Mouse (Mus musculus) bone marrow macrophage, adult 2 months (primary cell): Measurements from ENCODE around the gene Pwp2.

Experiments used
- CTCF ChIP-seq: IDR thresholded peaks from 2 replicates; pipeline ENCODE4 v1.5.1; 2012; ENCODE audit warnings: low read depth, mild to moderate bottlenecking, low read length, moderate library complexity
- POLR2A ChIP-seq: IDR thresholded peaks from 2 replicates; pipeline ENCODE4 v1.6.1; 2012; ENCODE audit warnings: mild to moderate bottlenecking, low read depth, low read length, borderline replicate concordance

DNA sequence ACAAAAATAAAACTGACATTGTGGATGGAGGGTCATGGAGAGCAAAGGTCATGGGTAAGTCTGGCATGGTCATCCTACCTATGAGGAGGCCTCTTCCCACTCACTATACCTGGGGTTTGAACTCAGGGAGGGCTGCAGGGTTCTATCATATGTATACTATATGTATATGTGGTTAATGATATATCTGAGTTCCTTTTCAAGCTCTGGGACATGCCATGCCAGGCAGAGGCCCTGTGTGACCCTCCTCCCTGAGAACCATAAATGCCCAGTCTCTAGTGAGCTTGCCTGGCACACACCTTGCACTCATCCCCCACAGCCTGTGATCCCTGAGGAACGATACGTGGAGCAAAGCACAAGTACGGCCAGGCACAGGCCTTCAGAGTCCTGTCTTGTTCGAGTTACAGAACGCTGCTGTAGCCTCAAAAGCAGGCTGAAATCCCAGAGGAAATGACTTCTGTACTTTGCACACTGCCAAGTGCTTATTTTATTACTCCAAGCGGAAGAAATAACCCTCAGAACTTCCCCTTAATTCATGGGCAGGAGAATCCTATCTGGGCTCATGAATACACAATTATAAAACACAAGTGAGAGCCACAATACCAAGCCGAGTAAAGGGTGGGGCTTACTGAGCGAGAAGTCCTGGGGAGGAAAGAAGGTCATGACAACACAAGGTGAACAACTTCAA, 43.1 kb upstream of the Pwp2 start:
- TF ChIP-seq POLR2A (no peak), CTCF (no peak)
